Mouse (Mus musculus) adrenal gland, postnatal 0 days (tissue): ENCODE results near the gene Slc22a4. TPM values are rescaled to one million over a fixed set of nuclear protein-coding genes. Genes with fewer than 3 reads are reported as not detected.

Source experiments
- polyA plus RNA-seq: library from polyadenylated mRNA; unstranded; fragments of >200 nt; fragmentation: Nextera tagmentation; extraction: Ambion mirVana; gene quantifications from 2 replicates; pipeline ENCODE4 v1.2.1, GENCODE M21; 2015

Gene Slc22a4
- 2.1 and 2.4 TPM in 2 replicates for polyA plus RNA-seq

GRCm38 (mm10) chr11:54028044-54028951 lies at the start of gene Slc22a4:
Slc22a4 (minus strand) TSS chr11:54028090.

GRCm38 (mm10) chr11:54068520-54069371 lies 40.9 kb upstream of the Slc22a4 start, which contains the start of gene Pdlim4:
Pdlim4 (minus strand) TSS chr11:54069014.

GRCm38 (mm10) chr11:53979788-53980621 lies 47.9 kb downstream of the Slc22a4 start, which contains the start of gene Slc22a21:
Slc22a21 (minus strand) TSS chr11:53980332.

Other genes starting within 250 kb of the Slc22a4 start
- gene Gm12216, start 168.8 kb downstream of the Slc22a4 start, polyA plus RNA-seq, result 4.6 and 9.6 TPM in 2 replicates
- gene Slc22a5, start 136.4 kb downstream of the Slc22a4 start, polyA plus RNA-seq, result 11.8 and 16.6 TPM in 2 replicates
- 4.6 and 4.9 TPM in 2 replicates for gene Slc22a21, start 47.8 kb downstream of the Slc22a4 start, polyA plus RNA-seq
- gene Pdlim4, start 40.9 kb upstream of the Slc22a4 start, polyA plus RNA-seq, result 52.2 and 56.4 TPM in 2 replicates
- gene P4ha2, start 72.0 kb upstream of the Slc22a4 start, polyA plus RNA-seq, result 25.8 and 26.3 TPM in 2 replicates
- gene Csf2, start 221.6 kb upstream of the Slc22a4 start, polyA plus RNA-seq, result 0.17 TPM in 1 of 2 replicates, not detected in the other
- gene Il3, start 239.2 kb upstream of the Slc22a4 start, polyA plus RNA-seq, result not detected in 2 replicates